Mouse (Mus musculus) midbrain, embryonic 12.5 days (tissue): ENCODE results near the gene Smdt1. TPM values are rescaled to one million over a fixed set of nuclear protein-coding genes. Genes with fewer than 3 reads are reported as not detected.
"Not testable (repeated sequence)": the region's sequence is repeated elsewhere in the genome, so short reads cannot be mapped to it uniquely, and the experiment has no call there.

ENCODE experiments used
- ATAC-seq: fragments of 200-750 bp; cut with Nextera tagmentation; 2 replicates; pipeline ENCODE4 v1.8.0; 2017; ENCODE audit warnings: low read depth, moderate TSS enrichment, moderate library complexity; ENCODE audit not compliant: low FRiP score
- H3K27ac ChIP-seq: fragments of 300-500 bp; sonication (generic); replicated peaks from 2 replicates; pipeline ENCODE4 v1.5.1; 2016; ENCODE audit warnings: mild to moderate bottlenecking
- H3K27me3 ChIP-seq: fragments of 300-500 bp; sonication (generic); 2 replicates; pipeline ENCODE4 v1.6.1; 2016; ENCODE audit warnings: mild to moderate bottlenecking
- H3K36me3 ChIP-seq: fragments of 300-500 bp; sonication (generic); 2 replicates; pipeline ENCODE4 v1.6.1; 2016
- H3K4me1 ChIP-seq: fragments of 300-500 bp; sonication (generic); 2 replicates; pipeline ENCODE4 v1.6.1; 2016
- H3K4me2 ChIP-seq: fragments of 300-500 bp; sonication (generic); replicated peaks from 2 replicates; pipeline ENCODE4 v1.6.1; 2016; ENCODE audit warnings: mild to moderate bottlenecking, moderate library complexity
- H3K4me3 ChIP-seq: fragments of 300-500 bp; sonication (generic); 2 replicates; pipeline ENCODE4 v1.5.1; 2016; ENCODE audit warnings: mild to moderate bottlenecking
- H3K9ac ChIP-seq: fragments of 300-500 bp; sonication (generic); replicated peaks from 2 replicates; pipeline ENCODE4 v1.6.1; 2016; ENCODE audit warnings: mild to moderate bottlenecking, moderate library complexity
- H3K9me3 ChIP-seq: fragments of 300-500 bp; sonication (generic); 2 replicates; pipeline ENCODE4 v1.6.1; 2016; ENCODE audit warnings: mild to moderate bottlenecking
- WGBS: fragments of 180-500 bp; shearing (Covaris S2); methylation state at CpG from one replicate; pipeline ENCODE4 v1.1.7; 2016; 5-methylcytosine and 5-hydroxymethylcytosine counted together
- polyA plus RNA-seq: library from polyadenylated mRNA; unstranded; fragments of >200 nt; fragmentation: Nextera tagmentation; extraction: Ambion mirVana; gene quantifications from 2 replicates; pipeline ENCODE4 v1.2.1, GENCODE M21; 2016

Gene Smdt1
- polyA plus RNA-seq, 1 experiment from 2014 or later, result 261 TPM

- ATAC-seq, result no peak
- H3K4me3 ChIP-seq, result no peak overlapping the region
- no peaks in the 10 kb centered on the region for H3K9me3 ChIP-seq
- H3K27me3 ChIP-seq, result peaks cover 13% of the 10 kb centered on the region
- no peak overlapping the region for H3K27ac ChIP-seq
- no peak overlapping the region for H3K4me2 ChIP-seq
- peaks cover 20% of the 10 kb centered on the region for H3K4me1 ChIP-seq
- no peaks in the 10 kb centered on the region for H3K36me3 ChIP-seq
- 81% methylated on average over 5 of the region's 5 CpGs for WGBS
- no peak overlapping the region for H3K9ac ChIP-seq
Observed at GRCm38 (mm10) chr15:82377701-82378100, 38.9 kb downstream of the Smdt1 start.

- Histone ChIP-seq H3K27ac (no peak overlapping the region), H3K27me3 (peaks cover 13% of the 10 kb centered on the region), H3K4me1 (peaks cover 20% of the 10 kb centered on the region), H3K36me3 (no peaks in the 10 kb centered on the region), H3K4me2 (no peak overlapping the region), H3K4me3 (no peak overlapping the region), H3K9me3 (no peaks in the 10 kb centered on the region), H3K9ac (no peak overlapping the region)
- ATAC-seq, result no peak
- 61% methylated on average over 15 of the region's 15 CpGs for WGBS
Observed at GRCm38 (mm10) chr15:82378261-82379180, 39.8 kb downstream of the Smdt1 start.

GRCm38 (mm10) chr15:82379511-82379870 lies 40.7 kb downstream of the Smdt1 start:
- Histone ChIP-seq H3K27ac (no peak overlapping the region), H3K4me2 (peak overlapping the region; percentile 53), H3K9ac (no peak overlapping the region), H3K27me3 (peaks cover 13% of the 10 kb centered on the region), H3K36me3 (no peaks in the 10 kb centered on the region), H3K4me1 (peaks cover 20% of the 10 kb centered on the region), H3K4me3 (peak overlapping the region; percentile 35), H3K9me3 (no peaks in the 10 kb centered on the region)
- 18% methylated on average over 7 of the region's 7 CpGs for WGBS
- no peak; the same call in 1 of the 2 replicates for ATAC-seq

- WGBS, result 2% methylated on average over 16 of the region's 24 CpGs
- peaks cover 13% of the 10 kb centered on the region for H3K27me3 ChIP-seq
- H3K4me2 ChIP-seq, result peak within 1 kb of the TSS; percentile 53
- H3K36me3 ChIP-seq, result no peaks in the 10 kb centered on the region
- no peaks in the 10 kb centered on the region for H3K9me3 ChIP-seq
- peak within 1 kb of the TSS; percentile 32; the same call in 1 of the 2 replicates for H3K9ac ChIP-seq
- peak; percentile 70 for ATAC-seq
- H3K4me1 ChIP-seq, result peaks cover 20% of the 10 kb centered on the region
- peak within 1 kb of the TSS; percentile 35 for H3K4me3 ChIP-seq
- no peak within 1 kb of the TSS for H3K27ac ChIP-seq
Observed at GRCm38 (mm10) chr15:82379871-82380713, 41.3 kb downstream of the Smdt1 start, which contains the start of gene Cyp2d22. Gene Cyp2d22, minus strand, starts transcription at chr15:82380260.

GRCm38 (mm10) chr15:82380714-82381062 lies 41.9 kb downstream of the Smdt1 start:
- Histone ChIP-seq H3K4me1 (peaks cover 20% of the 10 kb centered on the region), H3K27ac (no peak overlapping the region), H3K9ac (0 out of 2 replicates have a peak overlapping the region, but pooled peaks have one; percentile 24), H3K9me3 (no peaks in the 10 kb centered on the region), H3K4me2 (peak overlapping the region; percentile 53), H3K27me3 (peaks cover 13% of the 10 kb centered on the region), H3K36me3 (no peaks in the 10 kb centered on the region), H3K4me3 (peak overlapping the region; percentile 35)
- ATAC-seq, result no peak
- WGBS, result 31% methylated on average over 7 of the region's 7 CpGs

GRCm38 (mm10) chr15:82382441-82382840 lies 43.7 kb downstream of the Smdt1 start:
- Histone ChIP-seq H3K4me2 (no peak overlapping the region), H3K9me3 (no peaks in the 10 kb centered on the region), H3K27ac (no peak overlapping the region), H3K4me1 (peaks cover 13% of the 10 kb centered on the region), H3K27me3 (peaks cover 13% of the 10 kb centered on the region), H3K36me3 (no peaks in the 10 kb centered on the region), H3K9ac (no peak overlapping the region), H3K4me3 (no peak overlapping the region)
- ATAC-seq, result no peak
- WGBS, result 87% methylated on average over 2 of the region's 2 CpGs

- no peak overlapping the region for H3K4me2 ChIP-seq
- 89% methylated on average over 2 of the region's 2 CpGs for WGBS
- H3K4me3 ChIP-seq, result no peak overlapping the region
- no peaks in the 10 kb centered on the region for H3K27me3 ChIP-seq
- ATAC-seq, result no peak
- no peak overlapping the region for H3K9ac ChIP-seq
- H3K27ac ChIP-seq, result no peak overlapping the region
- H3K9me3 ChIP-seq, result no peaks in the 10 kb centered on the region
- peaks cover 2% of the 10 kb centered on the region for H3K4me1 ChIP-seq
- H3K36me3 ChIP-seq, result no peaks in the 10 kb centered on the region
Observed at GRCm38 (mm10) chr15:82385729-82386128, 47.0 kb downstream of the Smdt1 start.

- 91% methylated on average over 10 of the region's 10 CpGs for WGBS
- H3K27ac ChIP-seq, H3K9me3 ChIP-seq, H3K27me3 ChIP-seq, H3K4me2 ChIP-seq, ATAC-seq, H3K9ac ChIP-seq, H3K4me1 ChIP-seq, H3K36me3 ChIP-seq, H3K4me3 ChIP-seq: not testable (repeated sequence)
Observed at GRCm38 (mm10) chr15:82389916-82390315, 51.2 kb downstream of the Smdt1 start.

GRCm38 (mm10) chr15:82393922-82394321 lies 55.2 kb downstream of the Smdt1 start, which contains the start of gene Cyp2d11:
Gene Cyp2d11, minus strand, starts transcription at chr15:82394022.
- not testable (repeated sequence) for H3K27me3 ChIP-seq, H3K4me2 ChIP-seq, H3K4me3 ChIP-seq, H3K27ac ChIP-seq, H3K36me3 ChIP-seq, H3K4me1 ChIP-seq, H3K9me3 ChIP-seq, ATAC-seq, H3K9ac ChIP-seq
- 89% methylated on average over 2 of the region's 2 CpGs for WGBS

- not testable (repeated sequence) for H3K4me1 ChIP-seq, ATAC-seq, H3K4me3 ChIP-seq, H3K9me3 ChIP-seq, H3K27me3 ChIP-seq, H3K4me2 ChIP-seq, H3K36me3 ChIP-seq, H3K9ac ChIP-seq, H3K27ac ChIP-seq
- 87% methylated on average over 3 of the region's 3 CpGs for WGBS
Observed at GRCm38 (mm10) chr15:82395955-82396354, 57.2 kb downstream of the Smdt1 start.
